Mouse (Mus musculus): Measurements from ENCODE around the gene Tapbpl. TPM values are rescaled to one million over a fixed set of nuclear protein-coding genes. Genes with fewer than 3 reads are reported as not detected.

Gene Tapbpl
- polyA plus RNA-seq, 1 experiment from 2014 or later, result 1.8 TPM

DNA sequence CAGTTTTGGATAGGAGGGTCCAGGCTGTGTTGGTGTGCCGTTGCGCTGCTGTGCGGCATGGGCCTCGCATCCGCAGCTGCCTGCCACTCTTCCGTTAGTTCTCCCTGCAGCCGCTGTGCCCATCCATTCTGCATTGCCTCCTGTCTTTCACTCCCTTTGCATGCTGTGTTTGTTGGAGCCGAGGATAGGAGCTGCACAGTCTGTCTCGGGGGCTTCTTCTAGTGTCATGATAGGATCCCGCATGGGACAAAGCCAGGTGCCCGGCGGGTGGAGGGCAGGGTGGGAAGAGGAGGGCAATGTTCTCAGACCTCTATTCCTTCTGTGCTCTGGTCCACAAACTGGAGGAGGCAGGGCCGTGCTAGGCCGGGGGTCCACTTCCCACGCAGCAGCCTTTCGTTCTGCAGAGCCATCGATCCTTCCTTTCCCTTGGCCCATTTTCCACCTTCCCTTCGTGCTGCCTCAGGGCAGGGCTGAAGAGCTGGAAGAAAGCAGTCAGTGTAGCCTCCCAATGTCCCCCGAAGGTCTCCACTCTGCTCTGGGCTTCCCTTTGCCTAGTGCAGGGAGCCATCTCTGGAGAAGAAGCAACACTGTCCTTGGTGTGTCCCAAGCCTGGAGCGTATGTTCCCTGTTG is 10.4 kb downstream of the Tapbpl start:
- 90% methylated on average over 20 of the region's 20 CpGs for WGBS
- no peaks in the 10 kb centered on the region for H3K27me3 ChIP-seq (ENCODE audit: control insufficient read depth, insufficient read depth, low read length)
- no peaks in the 10 kb centered on the region for H3K36me3 ChIP-seq (ENCODE audit: control insufficient read depth, insufficient read depth, low read length)
- no peaks in the 10 kb centered on the region for H3K9me3 ChIP-seq (ENCODE audit: control insufficient read depth, low read length)
- H3K4me1 ChIP-seq (replicated peaks; ENCODE audit: control insufficient read depth, insufficient read depth, low read length), result no peaks in the 10 kb centered on the region
- H3K4me3 ChIP-seq (ENCODE audit: low read depth, low read length), result no peak overlapping the region
- DNase-seq (ENCODE audit: low spot score) (peak; percentile 44), ATAC-seq (replicated peaks; ENCODE audit: low FRiP score) (no peak)
- H3K4me2 ChIP-seq (ENCODE audit: low read depth, low read length, severe bottlenecking), result no peak overlapping the region
- H3K27ac ChIP-seq (ENCODE audit: low read depth, low read length), result no peak overlapping the region
- no peak overlapping the region for H3K9ac ChIP-seq (ENCODE audit: low read length)

GRCm38 (mm10) chr6:125218963-125219362 is 12.7 kb downstream of the Tapbpl start:
- WGBS, result 84% methylated on average over 4 of the region's 4 CpGs
- Histone ChIP-seq H3K4me1 (replicated peaks; ENCODE audit: control insufficient read depth, insufficient read depth, low read length) (no peaks in the 10 kb centered on the region; the same call in 1 of the 2 replicates), H3K4me3 (ENCODE audit: low read depth, low read length) (no peak overlapping the region), H3K9me3 (ENCODE audit: control insufficient read depth, low read length) (no peaks in the 10 kb centered on the region), H3K36me3 (ENCODE audit: control insufficient read depth, insufficient read depth, low read length) (no peaks in the 10 kb centered on the region), H3K27me3 (ENCODE audit: control insufficient read depth, insufficient read depth, low read length) (no peaks in the 10 kb centered on the region), H3K4me2 (ENCODE audit: low read depth, low read length, severe bottlenecking) (no peak overlapping the region), H3K27ac (ENCODE audit: low read depth, low read length) (no peak overlapping the region), H3K9ac (ENCODE audit: low read length) (no peak overlapping the region)
- ATAC-seq (replicated peaks; ENCODE audit: low FRiP score), result no peak
- peak; percentile 50 for DNase-seq (ENCODE audit: low spot score)

GRCm38 (mm10) chr6:125217899-125218298 is 13.8 kb downstream of the Tapbpl start:
- Histone ChIP-seq H3K4me3 (ENCODE audit: low read depth, low read length) (no peak overlapping the region), H3K36me3 (ENCODE audit: control insufficient read depth, insufficient read depth, low read length) (no peaks in the 10 kb centered on the region), H3K27ac (ENCODE audit: low read depth, low read length) (no peak overlapping the region), H3K4me1 (replicated peaks; ENCODE audit: control insufficient read depth, insufficient read depth, low read length) (no peaks in the 10 kb centered on the region; the same call in 1 of the 2 replicates), H3K4me2 (ENCODE audit: low read depth, low read length, severe bottlenecking) (no peak overlapping the region), H3K9me3 (ENCODE audit: control insufficient read depth, low read length) (no peaks in the 10 kb centered on the region), H3K27me3 (ENCODE audit: control insufficient read depth, insufficient read depth, low read length) (no peaks in the 10 kb centered on the region), H3K9ac (ENCODE audit: low read length) (no peak overlapping the region)
- 92% methylated on average over 11 of the region's 11 CpGs for WGBS
- DNase-seq (ENCODE audit: low spot score), result peak; percentile 14
- no peak for ATAC-seq (replicated peaks; ENCODE audit: low FRiP score)

DNA sequence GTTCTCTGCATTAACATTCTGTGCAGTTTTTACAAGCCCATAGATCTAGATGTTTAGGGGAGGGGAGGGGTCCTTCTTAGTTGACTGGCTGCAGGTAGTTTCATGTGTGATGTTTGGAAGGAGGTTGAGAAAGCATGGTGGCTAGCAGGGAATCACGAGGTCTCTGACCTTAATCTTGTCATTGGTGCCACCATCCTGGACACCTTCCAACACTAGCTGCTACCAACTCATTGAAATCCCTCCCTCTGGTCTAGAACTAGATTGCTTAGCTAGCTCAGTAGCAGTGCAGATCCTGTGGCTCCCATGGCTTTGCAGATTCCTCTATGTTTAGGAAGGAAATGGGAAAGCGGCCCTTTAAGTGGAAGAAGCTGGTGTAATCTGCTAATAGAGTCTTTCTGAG is 14.8 kb downstream of the Tapbpl start:
- H3K4me1 ChIP-seq (replicated peaks; ENCODE audit: control insufficient read depth, insufficient read depth, low read length), result no peaks in the 10 kb centered on the region; the same call in 1 of the 2 replicates
- H3K27me3 ChIP-seq (ENCODE audit: control insufficient read depth, insufficient read depth, low read length), result no peaks in the 10 kb centered on the region
- DNase-seq (ENCODE audit: low spot score) (peak; percentile 37), ATAC-seq (replicated peaks; ENCODE audit: low FRiP score) (no peak)
- no peak overlapping the region for H3K4me2 ChIP-seq (ENCODE audit: low read depth, low read length, severe bottlenecking)
- WGBS, result 89% methylated on average over 2 of the region's 2 CpGs
- no peak overlapping the region for H3K27ac ChIP-seq (ENCODE audit: low read depth, low read length)
- H3K36me3 ChIP-seq (ENCODE audit: control insufficient read depth, insufficient read depth, low read length), result no peaks in the 10 kb centered on the region
- H3K9ac ChIP-seq (ENCODE audit: low read length), result peak overlapping the region; percentile 12; the same call in 1 of the 2 replicates
- H3K9me3 ChIP-seq (ENCODE audit: control insufficient read depth, low read length), result no peaks in the 10 kb centered on the region
- no peak overlapping the region for H3K4me3 ChIP-seq (ENCODE audit: low read depth, low read length)

GRCm38 (mm10) chr6:125215148-125215954 is 16.3 kb downstream of the Tapbpl start, which contains the start of gene Vamp1:
Vamp1 (plus strand) TSS chr6:125215551.
- Histone ChIP-seq H3K9ac (ENCODE audit: low read length) (peak within 1 kb of the TSS; percentile 89), H3K27me3 (ENCODE audit: control insufficient read depth, insufficient read depth, low read length) (no peaks in the 10 kb centered on the region), H3K4me1 (replicated peaks; ENCODE audit: control insufficient read depth, insufficient read depth, low read length) (no peaks in the 10 kb centered on the region; the same call in 1 of the 2 replicates), H3K4me2 (ENCODE audit: low read depth, low read length, severe bottlenecking) (peak within 1 kb of the TSS; percentile 99), H3K36me3 (ENCODE audit: control insufficient read depth, insufficient read depth, low read length) (no peaks in the 10 kb centered on the region), H3K9me3 (ENCODE audit: control insufficient read depth, low read length) (no peaks in the 10 kb centered on the region), H3K4me3 (ENCODE audit: low read depth, low read length) (peak within 1 kb of the TSS; percentile 69), H3K27ac (ENCODE audit: low read depth, low read length) (no peak within 1 kb of the TSS)
- ATAC-seq (replicated peaks; ENCODE audit: low FRiP score), result peak; percentile 96
- DNase-seq (ENCODE audit: low spot score), result peak; percentile 93
- WGBS, result 1% methylated on average over 48 of the region's 48 CpGs

- Histone ChIP-seq H3K27me3 (ENCODE audit: control insufficient read depth, insufficient read depth, low read length) (no peaks in the 10 kb centered on the region), H3K4me3 (ENCODE audit: low read depth, low read length) (no peak overlapping the region), H3K9me3 (ENCODE audit: control insufficient read depth, low read length) (no peaks in the 10 kb centered on the region), H3K36me3 (ENCODE audit: control insufficient read depth, insufficient read depth, low read length) (no peaks in the 10 kb centered on the region), H3K27ac (ENCODE audit: low read depth, low read length) (no peak overlapping the region), H3K9ac (ENCODE audit: low read length) (no peak overlapping the region), H3K4me1 (replicated peaks; ENCODE audit: control insufficient read depth, insufficient read depth, low read length) (no peaks in the 10 kb centered on the region; the same call in 1 of the 2 replicates), H3K4me2 (ENCODE audit: low read depth, low read length, severe bottlenecking) (no peak overlapping the region)
- WGBS, result 80% methylated on average over 6 of the region's 6 CpGs
- ATAC-seq (replicated peaks; ENCODE audit: low FRiP score) (no peak), DNase-seq (ENCODE audit: low spot score) (peak; percentile 33)
Measured at GRCm38 (mm10) chr6:125213715-125214114, 17.9 kb downstream of the Tapbpl start.

GRCm38 (mm10) chr6:125213129-125213528 is 18.5 kb downstream of the Tapbpl start:
- H3K9me3 ChIP-seq (ENCODE audit: control insufficient read depth, low read length), result no peaks in the 10 kb centered on the region
- DNase-seq (ENCODE audit: low spot score) (peak; percentile 31), ATAC-seq (replicated peaks; ENCODE audit: low FRiP score) (no peak)
- no peaks in the 10 kb centered on the region; the same call in 1 of the 2 replicates for H3K4me1 ChIP-seq (replicated peaks; ENCODE audit: control insufficient read depth, insufficient read depth, low read length)
- no peak overlapping the region for H3K4me3 ChIP-seq (ENCODE audit: low read depth, low read length)
- no peaks in the 10 kb centered on the region for H3K27me3 ChIP-seq (ENCODE audit: control insufficient read depth, insufficient read depth, low read length)
- 75% methylated on average over 6 of the region's 6 CpGs for WGBS
- no peak overlapping the region for H3K27ac ChIP-seq (ENCODE audit: low read depth, low read length)
- no peak overlapping the region for H3K4me2 ChIP-seq (ENCODE audit: low read depth, low read length, severe bottlenecking)
- no peaks in the 10 kb centered on the region for H3K36me3 ChIP-seq (ENCODE audit: control insufficient read depth, insufficient read depth, low read length)
- H3K9ac ChIP-seq (ENCODE audit: low read length), result no peak overlapping the region

- Histone ChIP-seq H3K4me1 (replicated peaks; ENCODE audit: control insufficient read depth, insufficient read depth, low read length) (no peaks in the 10 kb centered on the region; the same call in 1 of the 2 replicates), H3K27ac (ENCODE audit: low read depth, low read length) (no peak overlapping the region), H3K9ac (ENCODE audit: low read length) (no peak overlapping the region), H3K4me2 (ENCODE audit: low read depth, low read length, severe bottlenecking) (no peak overlapping the region), H3K36me3 (ENCODE audit: control insufficient read depth, insufficient read depth, low read length) (no peaks in the 10 kb centered on the region), H3K4me3 (ENCODE audit: low read depth, low read length) (no peak overlapping the region), H3K9me3 (ENCODE audit: control insufficient read depth, low read length) (no peaks in the 10 kb centered on the region), H3K27me3 (ENCODE audit: control insufficient read depth, insufficient read depth, low read length) (no peaks in the 10 kb centered on the region)
- 67% methylated on average over 2 of the region's 2 CpGs for WGBS
- no peak for ATAC-seq (replicated peaks; ENCODE audit: low FRiP score)
- DNase-seq (ENCODE audit: low spot score), result no peak
Measured at GRCm38 (mm10) chr6:125212621-125213020, 19.0 kb downstream of the Tapbpl start.

Data from forebrain, embryonic 11.5 days (tissue).